Mouse (Mus musculus): ENCODE results near the gene Kremen1. TPM values are rescaled to one million over a fixed set of nuclear protein-coding genes. Genes with fewer than 3 reads are reported as not detected.

Kremen1 gene
- total and polyA plus RNA-seq, 2 experiments from 2014 or later = 3.6 to 18.5 TPM

DNA sequence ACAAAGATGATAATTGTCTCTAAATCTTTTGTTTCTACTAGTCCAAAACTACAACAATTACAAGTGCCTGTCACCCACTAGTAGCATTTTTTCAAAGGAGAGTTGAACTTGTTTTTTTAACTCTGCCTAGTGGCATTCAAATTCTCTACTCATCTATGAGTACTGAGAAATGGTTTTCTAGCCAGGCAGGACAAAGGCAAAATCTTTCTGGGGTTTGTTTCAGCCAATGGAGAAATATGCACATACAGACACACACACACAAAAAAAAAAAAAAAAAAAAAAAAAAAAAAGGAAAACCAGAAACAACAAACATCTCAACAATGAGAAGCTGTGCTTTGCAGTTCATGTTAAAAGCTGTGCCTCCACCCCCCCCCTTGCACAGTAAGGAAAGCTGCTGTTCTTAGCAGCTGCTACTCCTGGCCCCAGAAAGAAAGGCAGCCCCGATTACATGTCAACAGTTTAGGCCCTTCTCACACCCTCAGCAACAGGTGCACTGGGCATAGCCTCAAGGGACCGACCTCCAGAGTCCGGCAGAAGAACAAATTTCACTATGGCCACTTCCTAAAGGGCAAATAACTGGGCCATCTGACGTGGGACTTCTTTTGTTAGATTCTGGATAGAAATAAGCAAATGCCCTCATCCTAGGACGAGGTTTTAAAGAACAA is 16.1 kb upstream of the Kremen1 start:
- no peak overlapping the region for H3K4me2 ChIP-seq (ENCODE audit: low read depth, low read length)
- H3K4me1 ChIP-seq (ENCODE audit: insufficient read depth, low read length) = no peaks in the 10 kb centered on the region
- DNase-seq (ENCODE audit: low spot score) = no peak
- no peaks in the 10 kb centered on the region for H3K9me3 ChIP-seq (ENCODE audit: low read length)
- no peaks in the 10 kb centered on the region for H3K27me3 ChIP-seq (ENCODE audit: insufficient read depth, low read length)
- H3K9ac ChIP-seq (replicated peaks; ENCODE audit: low read length) = no peak overlapping the region
- no peak overlapping the region for H3K4me3 ChIP-seq (ENCODE audit: low read length)
- H3K36me3 ChIP-seq (ENCODE audit: insufficient read depth, low read length) = peaks cover 15% of the 10 kb centered on the region; the same call in 1 of the 2 replicates
- 52% methylated on average over 5 of the region's 5 CpGs for WGBS
- H3K27ac ChIP-seq = no peak overlapping the region
- TF ChIP-seq CTCF (IDR thresholded peaks at IDR 0.05; ENCODE audit: low read depth) = no peak
- ATAC-seq = no peak

DNA sequence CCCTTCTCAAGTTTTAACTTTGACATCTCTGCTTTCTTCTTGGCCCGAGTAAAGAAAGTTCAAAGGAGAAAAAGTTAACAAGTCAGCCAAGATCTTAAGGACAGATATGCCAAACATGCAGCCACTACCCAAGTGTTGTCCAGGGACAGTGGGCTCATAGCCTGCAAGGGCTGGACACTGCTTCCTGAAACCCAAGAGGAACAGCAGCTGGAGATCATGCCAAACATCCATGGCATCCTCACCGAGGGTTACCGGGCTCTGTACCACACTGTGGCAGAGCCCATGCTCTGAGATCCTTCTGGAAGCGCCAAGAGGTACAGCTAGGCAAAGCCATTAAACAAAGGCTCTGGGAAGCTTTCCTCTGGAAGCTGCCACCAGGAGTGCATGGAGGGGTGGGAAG is 13.9 kb upstream of the Kremen1 start:
- no peak for ATAC-seq
- Histone ChIP-seq H3K36me3 (ENCODE audit: insufficient read depth, low read length) (no peaks in the 10 kb centered on the region), H3K4me2 (ENCODE audit: low read depth, low read length) (no peak overlapping the region), H3K4me3 (ENCODE audit: low read length) (no peak overlapping the region), H3K27me3 (ENCODE audit: insufficient read depth, low read length) (no peaks in the 10 kb centered on the region), H3K9ac (replicated peaks; ENCODE audit: low read length) (no peak overlapping the region), H3K9me3 (ENCODE audit: low read length) (no peaks in the 10 kb centered on the region), H3K4me1 (ENCODE audit: insufficient read depth, low read length) (peaks cover 12% of the 10 kb centered on the region; the same call in 1 of the 2 replicates), H3K27ac (no peak overlapping the region)
- no peak for TF ChIP-seq CTCF (IDR thresholded peaks at IDR 0.05; ENCODE audit: low read depth)
- DNase-seq (ENCODE audit: low spot score) = no peak
- WGBS = 75% methylated on average over 4 of the region's 4 CpGs

DNA sequence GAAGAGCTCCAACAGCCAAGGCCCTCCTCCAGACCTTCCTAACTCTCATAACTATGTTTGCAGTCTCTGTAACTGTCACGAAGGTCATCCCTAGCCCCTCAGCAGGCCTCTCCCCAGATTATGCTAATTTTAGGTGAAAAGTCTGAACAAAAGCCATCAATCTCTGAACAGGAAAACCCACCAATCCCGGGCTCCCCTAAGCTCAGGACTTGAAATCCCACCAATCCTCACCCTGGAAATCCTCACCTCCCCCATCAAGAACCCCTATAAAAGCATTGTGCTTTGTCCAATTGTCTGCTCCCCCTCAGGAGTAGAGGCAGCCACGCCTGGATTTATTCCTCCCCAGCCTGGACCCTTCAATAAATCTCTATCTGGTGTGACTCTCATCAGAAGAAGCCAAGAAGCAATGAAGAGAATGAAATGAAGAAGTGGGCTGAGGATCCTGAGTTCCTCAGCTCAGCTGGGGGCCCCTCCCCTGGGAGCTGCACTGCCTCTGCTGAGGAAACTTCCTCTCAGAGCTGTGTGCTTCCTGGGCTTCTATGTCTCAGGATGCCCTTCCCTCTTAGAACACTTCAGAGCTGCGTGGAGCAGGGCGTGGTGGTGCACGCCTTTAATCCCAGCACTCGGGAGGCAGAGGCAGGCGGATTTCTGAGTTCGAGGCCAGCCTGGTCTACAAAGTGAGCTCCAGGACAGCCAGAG is 11.3 kb upstream of the Kremen1 start:
- no peak for TF ChIP-seq CTCF (IDR thresholded peaks at IDR 0.05; ENCODE audit: low read depth)
- peaks cover 12% of the 10 kb centered on the region; the same call in 1 of the 2 replicates for H3K4me1 ChIP-seq (ENCODE audit: insufficient read depth, low read length)
- no peak overlapping the region for H3K4me2 ChIP-seq (ENCODE audit: low read depth, low read length)
- no peaks in the 10 kb centered on the region for H3K27me3 ChIP-seq (ENCODE audit: insufficient read depth, low read length)
- H3K9ac ChIP-seq (replicated peaks; ENCODE audit: low read length) = no peak overlapping the region
- H3K27ac ChIP-seq = no peak overlapping the region
- H3K36me3 ChIP-seq (ENCODE audit: insufficient read depth, low read length) = no peaks in the 10 kb centered on the region
- ATAC-seq = no peak
- DNase-seq (ENCODE audit: low spot score) = no peak
- H3K9me3 ChIP-seq (ENCODE audit: low read length) = no peaks in the 10 kb centered on the region
- no peak overlapping the region for H3K4me3 ChIP-seq (ENCODE audit: low read length)
- 84% methylated on average over 8 of the region's 9 CpGs for WGBS

DNA sequence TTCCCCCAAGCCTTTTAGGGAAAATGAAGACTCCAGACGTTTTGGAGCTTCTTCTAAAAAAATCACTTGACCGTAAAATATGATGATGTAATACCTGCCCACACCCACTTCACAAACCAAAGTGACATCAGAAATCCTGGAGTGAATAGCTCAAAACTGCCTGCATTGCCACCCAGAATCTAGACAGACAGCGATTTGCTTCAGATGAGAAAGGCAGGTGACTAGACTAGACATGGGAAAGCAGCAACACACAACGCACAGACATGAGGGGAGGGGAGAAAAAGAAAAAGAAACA is 10.7 kb upstream of the Kremen1 start:
- DNase-seq (ENCODE audit: low spot score) (no peak), ATAC-seq (no peak; the same call in 1 of the 2 replicates)
- TF ChIP-seq CTCF (IDR thresholded peaks at IDR 0.05; ENCODE audit: low read depth) = no peak
- Histone ChIP-seq H3K4me3 (ENCODE audit: low read length) (no peak overlapping the region), H3K36me3 (ENCODE audit: insufficient read depth, low read length) (no peaks in the 10 kb centered on the region), H3K27me3 (ENCODE audit: insufficient read depth, low read length) (no peaks in the 10 kb centered on the region), H3K9me3 (ENCODE audit: low read length) (no peaks in the 10 kb centered on the region), H3K4me1 (ENCODE audit: insufficient read depth, low read length) (peaks cover 12% of the 10 kb centered on the region; the same call in 1 of the 2 replicates), H3K4me2 (ENCODE audit: low read depth, low read length) (no peak overlapping the region), H3K27ac (no peak overlapping the region), H3K9ac (replicated peaks; ENCODE audit: low read length) (no peak overlapping the region)
- WGBS = 50% methylated on average over 4 of the region's 4 CpGs

DNA sequence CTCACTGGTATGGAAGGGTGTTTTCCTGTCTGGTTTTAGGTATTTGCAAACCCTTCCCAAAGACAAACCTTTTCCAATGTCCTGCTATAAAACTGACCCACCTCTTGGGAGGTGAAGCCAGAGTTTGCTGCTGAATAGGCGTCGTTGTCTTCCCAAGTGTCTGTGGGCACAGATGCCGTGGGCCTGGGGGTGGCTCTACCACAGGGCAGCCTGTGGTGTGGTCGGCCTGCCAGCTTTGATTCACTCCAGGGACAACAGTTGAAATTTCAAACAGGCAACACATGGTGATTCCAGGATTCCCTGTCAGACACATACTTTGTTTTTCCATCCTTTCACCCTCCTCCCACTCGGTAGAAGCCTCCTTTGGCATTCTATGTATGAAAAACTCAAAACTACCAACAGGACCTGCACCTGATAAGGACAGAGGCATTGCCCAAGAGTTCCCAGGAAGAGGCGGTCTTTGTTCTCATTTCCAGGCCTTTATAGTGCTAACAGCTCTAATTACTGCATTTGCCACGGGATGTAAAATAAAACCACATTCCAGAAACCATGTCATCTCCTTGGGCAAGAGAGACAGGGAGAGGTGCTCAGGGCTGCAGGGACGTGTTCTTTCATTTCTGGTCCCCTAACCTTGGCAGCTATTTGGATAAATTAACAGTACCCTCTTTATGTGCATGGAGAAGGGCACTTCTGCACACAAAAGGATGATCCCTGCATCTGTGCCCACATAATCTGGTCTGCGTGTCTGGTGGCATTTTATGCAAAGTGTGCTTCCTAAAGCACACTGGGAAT is 10.1 kb upstream of the Kremen1 start:
- H3K4me1 ChIP-seq (ENCODE audit: insufficient read depth, low read length) = peaks cover 12% of the 10 kb centered on the region; the same call in 1 of the 2 replicates
- no peaks in the 10 kb centered on the region for H3K9me3 ChIP-seq (ENCODE audit: low read length)
- H3K4me3 ChIP-seq (ENCODE audit: low read length) = no peak overlapping the region
- ATAC-seq = peak; percentile 63
- no peaks in the 10 kb centered on the region for H3K27me3 ChIP-seq (ENCODE audit: insufficient read depth, low read length)
- H3K4me2 ChIP-seq (ENCODE audit: low read depth, low read length) = no peak overlapping the region
- H3K36me3 ChIP-seq (ENCODE audit: insufficient read depth, low read length) = no peaks in the 10 kb centered on the region
- WGBS = 35% methylated on average over 9 of the region's 9 CpGs
- TF ChIP-seq CTCF (IDR thresholded peaks at IDR 0.05; ENCODE audit: low read depth) = no peak
- DNase-seq (ENCODE audit: low spot score) = no peak
- H3K27ac ChIP-seq = peak overlapping the region; percentile 58; the same call in 1 of the 2 replicates
- no peak overlapping the region for H3K9ac ChIP-seq (replicated peaks; ENCODE audit: low read length)

DNA sequence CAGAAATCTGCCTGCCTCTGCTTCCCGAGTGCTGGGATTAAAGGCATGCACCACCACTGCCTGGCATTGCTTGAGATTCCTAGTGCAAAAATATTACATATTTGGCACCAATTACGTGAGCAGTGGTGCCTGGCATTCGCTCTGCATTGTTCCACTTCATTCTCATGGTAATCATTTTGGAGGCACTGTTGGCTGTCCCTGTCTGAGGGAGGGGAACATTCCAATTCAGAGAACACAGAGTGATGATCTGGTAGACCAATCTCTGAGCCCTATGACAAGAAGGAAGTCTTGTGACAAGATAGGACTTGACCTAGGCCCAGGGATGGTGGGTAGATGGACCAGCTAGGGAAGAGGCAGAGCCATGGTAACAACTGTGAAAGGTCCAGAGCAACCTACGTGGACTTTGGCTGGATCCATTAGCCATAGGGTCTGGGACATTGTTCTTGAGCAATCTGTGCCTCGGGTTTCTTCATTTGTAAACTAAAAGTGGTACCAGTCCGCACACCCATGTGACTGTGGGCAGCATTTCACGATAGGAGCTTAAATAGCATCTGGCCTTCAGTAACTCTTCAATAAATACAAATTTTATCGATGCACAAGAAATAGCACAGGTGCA is 8.6 kb upstream of the Kremen1 start:
- Histone ChIP-seq H3K36me3 (ENCODE audit: insufficient read depth, low read length) (no peaks in the 10 kb centered on the region), H3K4me3 (ENCODE audit: low read length) (no peak overlapping the region), H3K4me2 (ENCODE audit: low read depth, low read length) (no peak overlapping the region), H3K9me3 (ENCODE audit: low read length) (no peaks in the 10 kb centered on the region), H3K27ac (no peak overlapping the region), H3K4me1 (ENCODE audit: insufficient read depth, low read length) (peaks cover 12% of the 10 kb centered on the region; the same call in 1 of the 2 replicates), H3K27me3 (ENCODE audit: insufficient read depth, low read length) (no peaks in the 10 kb centered on the region), H3K9ac (replicated peaks; ENCODE audit: low read length) (no peak overlapping the region)
- 81% methylated on average over 8 of the region's 8 CpGs for WGBS
- ATAC-seq (no peak), DNase-seq (ENCODE audit: low spot score) (no peak)
- no peak for TF ChIP-seq CTCF (IDR thresholded peaks at IDR 0.05; ENCODE audit: low read depth)

Measured in hindbrain, postnatal 0 days (tissue).